Mouse (Mus musculus): ENCODE data around the gene Mapk14. TPM values are rescaled to one million over a fixed set of nuclear protein-coding genes. Genes with fewer than 3 reads are reported as not detected.

Gene Mapk14
- polyA plus RNA-seq (2015; fragmentation: Nextera tagmentation; extraction: Ambion mirVana): 29.2 and 30.7 TPM in 2 replicates

- Histone ChIP-seq H3K27ac (replicated peaks) (peak within 1 kb of the TSS; percentile 94), H3K9ac (replicated peaks) (peak within 1 kb of the TSS; percentile 93), H3K27me3 (0 out of 2 replicates have a peak, but pooled peaks cover 3% of the 10 kb centered on the region), H3K36me3 (no peaks in the 10 kb centered on the region), H3K9me3 (no peaks in the 10 kb centered on the region), H3K4me1 (peaks cover 37% of the 10 kb centered on the region), H3K4me2 (replicated peaks) (peak within 1 kb of the TSS; percentile 54), H3K4me3 (peak within 1 kb of the TSS; percentile 95)
- peak; percentile 97 for ATAC-seq (replicated peaks)
- WGBS: under 1% methylated on average over 86 of the region's 86 CpGs
Measured at GRCm38 (mm10) chr17:28690776-28691686, at the start of gene Mapk14. Mapk14 (plus strand) TSS chr17:28691329.

- no peak for ATAC-seq (replicated peaks)
- 43% methylated on average over 3 of the region's 3 CpGs for WGBS
- Histone ChIP-seq H3K27me3 (no peaks in the 10 kb centered on the region), H3K4me2 (replicated peaks) (no peak overlapping the region), H3K4me1 (no peaks in the 10 kb centered on the region), H3K9me3 (no peaks in the 10 kb centered on the region), H3K4me3 (no peak overlapping the region), H3K9ac (replicated peaks) (no peak overlapping the region), H3K36me3 (no peaks in the 10 kb centered on the region), H3K27ac (replicated peaks) (no peak overlapping the region)
Measured at GRCm38 (mm10) chr17:28643697-28644096, 47.4 kb upstream of the Mapk14 start.

- Histone ChIP-seq H3K4me2 (replicated peaks) (no peak overlapping the region), H3K4me3 (no peak overlapping the region), H3K4me1 (no peaks in the 10 kb centered on the region), H3K9me3 (no peaks in the 10 kb centered on the region), H3K27ac (replicated peaks) (no peak overlapping the region), H3K9ac (replicated peaks) (no peak overlapping the region), H3K36me3 (no peaks in the 10 kb centered on the region), H3K27me3 (no peaks in the 10 kb centered on the region)
- 50% methylated on average over 4 of the region's 4 CpGs for WGBS
- ATAC-seq (replicated peaks): no peak
Measured at GRCm38 (mm10) chr17:28644112-28644511, 47.0 kb upstream of the Mapk14 start.

GRCm38 (mm10) chr17:28646221-28646620, 44.9 kb upstream of the Mapk14 start:
- no peaks in the 10 kb centered on the region for H3K9me3 ChIP-seq
- no peak overlapping the region for H3K4me3 ChIP-seq
- no peaks in the 10 kb centered on the region for H3K27me3 ChIP-seq
- H3K9ac ChIP-seq (replicated peaks): no peak overlapping the region
- no peak overlapping the region for H3K4me2 ChIP-seq (replicated peaks)
- H3K36me3 ChIP-seq: no peaks in the 10 kb centered on the region
- ATAC-seq (replicated peaks): no peak
- H3K4me1 ChIP-seq: no peaks in the 10 kb centered on the region
- H3K27ac ChIP-seq (replicated peaks): no peak overlapping the region
- WGBS: 76% methylated on average over 3 of the region's 3 CpGs

GRCm38 (mm10) chr17:28648607-28649370, 42.3 kb upstream of the Mapk14 start:
- Histone ChIP-seq H3K9me3 (no peaks in the 10 kb centered on the region), H3K4me3 (no peak overlapping the region), H3K9ac (replicated peaks) (no peak overlapping the region), H3K36me3 (no peaks in the 10 kb centered on the region), H3K4me2 (replicated peaks) (no peak overlapping the region), H3K4me1 (no peaks in the 10 kb centered on the region), H3K27ac (replicated peaks) (no peak overlapping the region), H3K27me3 (no peaks in the 10 kb centered on the region)
- no peak for ATAC-seq (replicated peaks)
- WGBS: 64% methylated on average over 6 of the region's 6 CpGs

- H3K4me1 ChIP-seq: no peaks in the 10 kb centered on the region
- H3K27ac ChIP-seq (replicated peaks): no peak overlapping the region
- H3K36me3 ChIP-seq: no peaks in the 10 kb centered on the region
Measured at GRCm38 (mm10) chr17:28650268-28650667, 40.9 kb upstream of the Mapk14 start.

GRCm38 (mm10) chr17:28657936-28658335, 33.2 kb upstream of the Mapk14 start:
- Histone ChIP-seq H3K27ac (replicated peaks) (peak overlapping the region; percentile 58), H3K4me3 (no peak overlapping the region), H3K27me3 (no peaks in the 10 kb centered on the region), H3K4me1 (peaks cover 10% of the 10 kb centered on the region), H3K9ac (replicated peaks) (no peak overlapping the region), H3K36me3 (no peaks in the 10 kb centered on the region), H3K9me3 (no peaks in the 10 kb centered on the region), H3K4me2 (replicated peaks) (no peak overlapping the region)
- 4% methylated on average over 4 of the region's 4 CpGs for WGBS
- ATAC-seq (replicated peaks): peak; percentile 91

More at GRCm38 (mm10) chr17:28650268-28650667, 40.9 kb upstream of the Mapk14 start:
- Histone ChIP-seq H3K4me2 (replicated peaks) (no peak overlapping the region), H3K9ac (replicated peaks) (no peak overlapping the region), H3K9me3 (no peaks in the 10 kb centered on the region), H3K4me3 (no peak overlapping the region), H3K27me3 (no peaks in the 10 kb centered on the region)
- ATAC-seq (replicated peaks): no peak
- 77% methylated on average over 3 of the region's 3 CpGs for WGBS

- 44% methylated on average over 6 of the region's 6 CpGs for WGBS
- ATAC-seq (replicated peaks): no peak
- Histone ChIP-seq H3K36me3 (no peaks in the 10 kb centered on the region), H3K4me3 (no peak overlapping the region), H3K27ac (replicated peaks) (peak overlapping the region; percentile 0), H3K4me2 (replicated peaks) (no peak overlapping the region), H3K27me3 (no peaks in the 10 kb centered on the region), H3K9ac (replicated peaks) (no peak overlapping the region), H3K9me3 (no peaks in the 10 kb centered on the region), H3K4me1 (peaks cover 10% of the 10 kb centered on the region)
Measured at GRCm38 (mm10) chr17:28659564-28659963, 31.6 kb upstream of the Mapk14 start.

- WGBS: 67% methylated on average over 13 of the region's 13 CpGs
- H3K4me1 ChIP-seq: no peaks in the 10 kb centered on the region
Measured at GRCm38 (mm10) chr17:28682311-28683084, 8.6 kb upstream of the Mapk14 start.

GRCm38 (mm10) chr17:28683601-28684000, 7.5 kb upstream of the Mapk14 start:
- Histone ChIP-seq H3K4me1 (no peaks in the 10 kb centered on the region), H3K27me3 (no peaks in the 10 kb centered on the region), H3K4me2 (replicated peaks) (no peak overlapping the region), H3K4me3 (no peak overlapping the region), H3K9me3 (no peaks in the 10 kb centered on the region), H3K9ac (replicated peaks) (no peak overlapping the region), H3K27ac (replicated peaks) (no peak overlapping the region), H3K36me3 (no peaks in the 10 kb centered on the region)
- ATAC-seq (replicated peaks): no peak
- WGBS: 21% methylated on average over 1 of the region's 1 CpGs

More at GRCm38 (mm10) chr17:28682311-28683084, 8.6 kb upstream of the Mapk14 start:
- Histone ChIP-seq H3K36me3 (no peaks in the 10 kb centered on the region), H3K27me3 (no peaks in the 10 kb centered on the region), H3K4me3 (no peak overlapping the region), H3K27ac (replicated peaks) (no peak overlapping the region), H3K9me3 (no peaks in the 10 kb centered on the region), H3K9ac (replicated peaks) (no peak overlapping the region), H3K4me2 (replicated peaks) (no peak overlapping the region)
- ATAC-seq (replicated peaks): no peak

GRCm38 (mm10) chr17:28684631-28685030, 6.5 kb upstream of the Mapk14 start:
- peaks cover 7% of the 10 kb centered on the region for H3K4me1 ChIP-seq
- no peak overlapping the region for H3K27ac ChIP-seq (replicated peaks)
- no peak for ATAC-seq (replicated peaks)
- no peak overlapping the region for H3K4me2 ChIP-seq (replicated peaks)
- H3K27me3 ChIP-seq: 0 out of 2 replicates have a peak, but pooled peaks cover 3% of the 10 kb centered on the region
- H3K9ac ChIP-seq (replicated peaks): no peak overlapping the region
- H3K9me3 ChIP-seq: no peaks in the 10 kb centered on the region
- no peak overlapping the region for H3K4me3 ChIP-seq
- WGBS: 38% methylated on average over 19 of the region's 19 CpGs
- no peaks in the 10 kb centered on the region for H3K36me3 ChIP-seq

Measured in forebrain, embryonic 15.5 days (tissue).